Mouse (Mus musculus): Measurements from ENCODE around the gene Mcmbp.
"Not testable (repeated sequence)": the region's sequence is repeated elsewhere in the genome, so short reads cannot be mapped to it uniquely, and the experiment has no call there.

The Mcmbp gene

GRCm38 (mm10) chr7:128717991-128718390, 22.3 kb downstream of the Mcmbp start:
- no peak for DNase-seq (ENCODE audit: low spot score)

- peak; percentile 43 for DNase-seq (ENCODE audit: low spot score)
Observed at GRCm38 (mm10) chr7:128705735-128706134, 34.6 kb downstream of the Mcmbp start.

GRCm38 (mm10) chr7:128699959-128700358, 40.3 kb downstream of the Mcmbp start:
- not testable (repeated sequence) for DNase-seq (ENCODE audit: low spot score)

- no peak for DNase-seq (ENCODE audit: low spot score)
Observed at GRCm38 (mm10) chr7:128694848-128695247, 45.4 kb downstream of the Mcmbp start.

DNA sequence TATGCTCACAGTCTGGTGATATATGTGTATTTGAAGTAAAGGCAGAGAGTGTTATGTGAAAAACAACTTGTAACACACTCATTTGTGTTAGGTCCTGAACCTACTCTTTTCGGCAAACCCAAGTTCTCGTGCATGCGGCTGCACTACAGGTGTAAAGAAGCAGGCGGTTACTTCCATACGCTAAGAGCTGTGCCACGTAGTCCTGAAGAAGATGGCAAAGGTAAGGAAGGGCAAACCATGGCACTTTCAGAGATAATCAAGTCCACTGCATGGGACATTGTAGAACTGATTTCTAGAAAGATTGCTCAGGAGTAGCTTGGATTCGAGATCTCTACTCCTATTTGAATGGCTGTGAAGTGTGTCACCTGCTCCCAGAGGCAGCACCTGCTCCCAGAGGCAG, 48.1 kb downstream of the Mcmbp start:
- DNase-seq (ENCODE audit: low spot score): no peak

DNA sequence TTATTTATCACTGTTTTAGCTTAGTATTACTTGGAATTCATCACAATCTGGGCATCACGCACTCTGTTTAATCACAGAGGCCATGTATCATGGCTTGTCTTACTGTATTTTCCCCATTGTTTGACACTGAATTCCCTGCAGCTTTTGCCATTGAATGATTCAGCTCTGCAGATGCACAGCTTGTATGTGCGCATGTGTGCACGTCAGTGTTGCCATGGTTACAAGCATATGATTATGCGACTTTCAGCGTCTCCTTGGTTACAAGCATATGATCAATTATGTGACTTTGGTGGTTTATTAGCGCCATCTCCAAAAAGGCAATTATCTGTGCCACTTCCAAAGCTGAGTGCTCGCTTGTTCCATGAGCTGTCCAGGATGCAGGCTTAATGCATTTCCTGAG, 49.5 kb downstream of the Mcmbp start:
- DNase-seq (ENCODE audit: low spot score): no peak

DNA sequence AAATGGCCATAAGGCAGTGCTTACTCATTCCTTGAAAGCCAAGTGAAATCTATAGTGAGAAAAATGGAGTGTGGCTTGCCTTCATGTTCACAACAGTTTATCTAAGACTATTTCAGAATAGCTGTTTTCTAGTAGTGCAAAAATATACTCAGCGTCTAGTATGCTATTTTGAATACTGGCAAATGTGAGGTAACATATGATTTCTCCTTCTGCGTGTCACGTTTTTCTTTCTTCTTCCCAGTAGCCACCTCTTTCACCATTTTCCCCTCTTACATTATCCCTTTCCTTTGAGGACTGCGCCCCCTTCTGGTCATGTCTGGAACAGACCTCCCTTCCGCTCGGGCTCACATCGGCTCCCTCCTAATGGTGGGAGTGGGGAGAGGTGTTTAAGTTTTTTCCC, 50.2 kb downstream of the Mcmbp start:
- peak; percentile 82 for DNase-seq (ENCODE audit: low spot score)

DNA sequence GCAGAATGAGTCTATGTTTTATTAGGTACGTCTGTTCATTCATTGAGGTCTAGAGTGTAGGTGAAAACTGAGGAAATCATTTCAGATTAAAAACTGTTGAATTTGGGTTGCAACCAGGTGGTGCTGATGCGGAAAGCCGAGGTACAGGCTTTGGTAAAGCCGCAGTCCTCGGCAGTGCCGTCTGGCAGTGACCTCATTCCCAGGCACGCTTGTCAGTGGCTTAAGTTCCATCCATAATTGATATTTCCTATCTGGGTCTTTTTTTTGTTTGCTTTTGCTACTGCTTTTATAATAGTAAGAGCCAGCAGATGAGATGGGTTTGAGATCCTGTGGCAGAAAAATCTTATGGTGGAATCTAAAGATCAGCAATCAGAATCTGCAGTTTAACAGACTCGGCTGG, 50.9 kb downstream of the Mcmbp start:
- DNase-seq (ENCODE audit: low spot score): no peak

DNA sequence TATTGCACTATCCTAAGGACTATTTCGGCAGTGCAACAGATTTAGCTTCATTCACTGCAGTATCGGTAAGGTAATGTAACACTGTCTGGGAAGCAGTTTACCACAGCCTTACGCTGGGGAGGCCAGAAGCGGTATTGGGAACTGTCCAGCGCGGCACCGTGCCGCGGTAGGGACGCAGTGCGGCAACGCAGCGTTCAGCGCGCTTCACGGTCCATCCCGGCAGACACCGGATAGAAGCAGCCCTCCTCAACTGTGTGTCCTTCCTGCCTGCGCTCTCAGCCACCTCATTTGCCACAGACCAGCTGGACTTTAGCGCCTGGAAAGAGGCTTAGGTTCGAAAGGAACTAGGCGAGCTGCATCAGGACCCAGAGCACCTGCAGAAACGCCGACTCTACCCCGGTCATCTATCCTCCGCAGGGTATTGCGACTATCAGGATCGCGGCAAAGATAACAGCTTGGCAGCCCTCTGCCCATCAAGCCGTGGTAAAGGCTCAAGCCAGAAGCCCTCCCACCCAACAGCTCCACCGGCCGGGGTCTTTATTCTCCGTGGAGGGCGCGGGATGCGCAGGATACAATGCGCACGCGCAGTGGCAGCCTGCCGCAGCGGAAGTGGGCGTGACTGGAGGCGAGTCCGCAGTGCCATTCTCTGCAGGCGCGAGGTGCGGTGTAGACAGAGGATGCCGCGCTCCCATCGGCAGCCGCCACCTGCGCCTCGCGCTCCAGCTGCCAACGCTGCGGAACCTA, 52.3 kb downstream of the Mcmbp start:
- peak; percentile 78 for DNase-seq (ENCODE audit: low spot score)

- DNase-seq (ENCODE audit: low spot score): no peak
Observed at GRCm38 (mm10) chr7:128678546-128678945, 61.7 kb downstream of the Mcmbp start.

DNA sequence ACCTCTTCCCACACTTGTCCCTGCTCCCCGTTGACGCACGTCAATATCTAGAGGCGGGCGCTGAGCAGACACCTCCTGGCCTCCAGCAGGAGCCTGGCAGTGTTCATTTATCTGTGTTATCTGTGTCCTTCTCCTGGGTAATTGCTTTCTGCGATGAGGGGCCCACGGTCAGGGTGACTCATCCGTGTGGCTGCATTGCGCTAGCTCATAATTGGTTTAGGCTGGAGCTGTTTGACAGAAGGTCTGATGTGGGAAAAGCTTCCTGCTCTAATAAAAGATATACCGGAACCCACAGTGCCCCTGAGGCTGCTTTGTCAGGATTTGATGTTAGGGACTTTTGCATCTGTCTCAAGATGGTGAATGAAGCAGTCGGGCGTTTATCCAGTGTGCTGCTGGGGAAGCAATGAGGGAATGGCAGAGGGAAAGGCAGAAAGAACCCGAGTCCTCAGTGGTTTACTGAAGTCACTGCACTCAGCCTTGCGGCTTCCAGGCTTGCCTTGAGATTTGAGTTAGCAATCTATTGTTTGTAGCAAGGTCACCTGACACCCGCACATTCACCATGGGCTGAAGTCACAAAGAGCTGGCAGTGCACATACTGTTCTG, 67.8 kb downstream of the Mcmbp start:
- DNase-seq (ENCODE audit: low spot score): no peak

- no peak for DNase-seq (ENCODE audit: low spot score)
Observed at GRCm38 (mm10) chr7:128671952-128672351, 68.3 kb downstream of the Mcmbp start.

DNA sequence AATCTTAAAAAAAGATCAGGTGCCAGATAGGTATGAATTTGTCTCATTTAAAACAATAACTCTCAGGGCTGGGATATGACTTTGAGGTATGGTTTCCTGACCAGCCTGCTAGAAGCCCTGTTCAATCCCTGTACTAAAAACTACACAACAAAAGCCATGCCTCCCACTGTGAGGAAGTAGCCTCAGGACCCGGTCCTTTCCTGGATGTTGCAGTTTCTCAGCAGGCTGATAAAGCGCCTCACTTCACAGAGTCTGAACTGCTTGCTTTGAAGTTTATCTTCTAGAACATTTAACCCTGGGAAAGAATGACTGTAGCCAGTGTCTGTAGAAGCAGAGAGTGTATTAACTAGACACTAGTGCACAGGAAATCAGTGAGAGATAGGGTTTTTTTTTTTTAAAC, 71.5 kb downstream of the Mcmbp start:
- no peak for DNase-seq (ENCODE audit: low spot score)

GRCm38 (mm10) chr7:128667788-128668187, 72.5 kb downstream of the Mcmbp start:
- DNase-seq (ENCODE audit: low spot score): no peak

DNA sequence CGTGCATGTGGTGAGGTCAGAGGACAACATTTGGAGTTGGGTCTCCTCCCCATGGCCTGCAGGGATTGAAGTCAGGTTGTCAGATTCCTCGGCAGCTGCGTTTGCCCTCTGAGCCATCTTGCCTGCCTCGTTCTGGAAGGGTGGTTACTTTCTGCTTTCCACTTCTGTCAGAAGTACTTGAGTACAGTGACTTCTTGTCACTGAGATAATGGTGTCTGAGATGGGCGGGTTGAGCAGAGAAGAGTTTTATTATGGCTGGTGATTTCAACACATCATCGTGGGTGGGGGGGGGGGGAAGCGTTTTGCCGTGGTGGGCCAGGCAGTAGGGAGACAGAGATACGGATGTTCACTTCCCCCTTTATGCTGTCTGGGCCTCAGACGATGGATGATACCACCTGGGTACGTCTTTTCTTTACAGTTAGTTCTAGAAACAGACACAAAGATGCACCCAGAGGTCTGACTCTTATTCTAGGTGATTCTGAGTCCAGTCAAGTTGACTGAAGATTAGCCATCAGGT, 75.4 kb downstream of the Mcmbp start:
- DNase-seq (ENCODE audit: low spot score): no peak

DNA sequence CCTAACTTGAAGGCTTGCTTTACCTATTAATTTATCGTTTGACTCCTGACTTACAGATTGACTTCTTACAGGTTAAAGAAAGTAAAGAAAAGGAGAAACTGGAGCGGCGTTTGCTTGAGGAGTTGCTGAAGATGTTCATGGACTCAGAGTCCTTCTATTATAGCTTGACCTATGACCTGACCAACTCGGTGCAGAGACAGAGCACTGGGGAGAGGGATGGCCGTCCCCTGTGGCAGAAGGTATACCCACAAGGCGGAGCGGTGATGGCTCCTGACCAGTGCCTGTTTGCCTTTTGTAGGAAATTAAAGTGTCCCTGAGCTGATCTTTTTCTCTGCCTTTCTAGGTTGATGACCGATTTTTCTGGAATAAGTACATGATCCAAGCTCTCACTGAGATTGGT, 76.4 kb downstream of the Mcmbp start:
- no peak for DNase-seq (ENCODE audit: low spot score)

GRCm38 (mm10) chr7:128656970-128657369, 83.3 kb downstream of the Mcmbp start:
- DNase-seq (ENCODE audit: low spot score): no peak

Data from T-cell, adult 2 months (primary cell).